20 mouse cellular contexts compared by ENCODE assay signal in genomic region chr10:43750401-43750800, GRCm38 (mm10).
"Had no signal": no experiment of that assay in that cellular context is flagged by ENCODE, and none has a peak within 500 bp of the region (broad histone marks: within the 10 kb centered on the region; RNA-seq: fewer than 3 reads in every experiment).

No protein-coding gene starts in this region.

- ATAC-seq: liver, embryonic 12.5 days had no signal

- DNase-seq: left cerebral cortex, postnatal 4 days; liver; lung, adult 18-20 months; lung, postnatal 10 days; lung, postnatal 36 days; midbrain, embryonic 14.5 days; right cerebral cortex, adult 18-20 months; right cerebral cortex, postnatal 14 days; right cerebral cortex, postnatal 4 days; thymus, adult 2 months; thymus, postnatal 14 days; thymus, postnatal 4 days had no signal

- H3K27me3 ChIP-seq: limb, embryonic 13.5 days; liver, embryonic 12.5 days; liver, embryonic 15.5 days; lung, embryonic 15.5 days; megakaryocyte, embryonic 14.5 days; neural tube, embryonic 12.5 days; neural tube, embryonic 15.5 days had no signal

- H3K4me1 ChIP-seq: neural tube, embryonic 12.5 days; neural tube, embryonic 15.5 days had no signal

- H3K4me2 ChIP-seq: limb, embryonic 13.5 days; liver, embryonic 12.5 days; liver, embryonic 15.5 days; lung, embryonic 15.5 days; neural tube, embryonic 12.5 days; neural tube, embryonic 15.5 days had no signal

- H3K36me3 ChIP-seq: limb, embryonic 13.5 days; liver, embryonic 12.5 days; liver, embryonic 15.5 days; lung, embryonic 15.5 days; midbrain, embryonic 10.5 days; neural tube, embryonic 12.5 days; neural tube, embryonic 15.5 days had no signal

- H3K9ac ChIP-seq: limb, embryonic 13.5 days; liver, embryonic 12.5 days; lung, embryonic 15.5 days; neural tube, embryonic 12.5 days; neural tube, embryonic 15.5 days had no signal

- H3K27ac ChIP-seq: limb, embryonic 13.5 days; liver, embryonic 12.5 days; liver, embryonic 15.5 days; lung, embryonic 15.5 days; midbrain, embryonic 10.5 days; neural tube, embryonic 12.5 days; neural tube, embryonic 15.5 days had no signal

- H3K4me3 ChIP-seq: limb, embryonic 13.5 days; liver, embryonic 12.5 days; liver, embryonic 15.5 days; lung, embryonic 15.5 days; megakaryocyte, embryonic 14.5 days; midbrain, embryonic 10.5 days; neural tube, embryonic 12.5 days; neural tube, embryonic 15.5 days had no signal

- H3K9me3 ChIP-seq: limb, embryonic 13.5 days; liver, embryonic 12.5 days; liver, embryonic 15.5 days; lung, embryonic 15.5 days; midbrain, embryonic 10.5 days; neural tube, embryonic 12.5 days; neural tube, embryonic 15.5 days had no signal
